Mouse (Mus musculus): ENCODE results near the gene Btg2. TPM values are rescaled to one million over a fixed set of nuclear protein-coding genes. Genes with fewer than 3 reads are reported as not detected.
A peak's percentile ranks its signal among the peaks of the same experiment; 100 is the strongest.

Btg2 gene
- total RNA-seq, 2 experiments from 2014 or later, result 22.4 to 26.7 TPM

DNA sequence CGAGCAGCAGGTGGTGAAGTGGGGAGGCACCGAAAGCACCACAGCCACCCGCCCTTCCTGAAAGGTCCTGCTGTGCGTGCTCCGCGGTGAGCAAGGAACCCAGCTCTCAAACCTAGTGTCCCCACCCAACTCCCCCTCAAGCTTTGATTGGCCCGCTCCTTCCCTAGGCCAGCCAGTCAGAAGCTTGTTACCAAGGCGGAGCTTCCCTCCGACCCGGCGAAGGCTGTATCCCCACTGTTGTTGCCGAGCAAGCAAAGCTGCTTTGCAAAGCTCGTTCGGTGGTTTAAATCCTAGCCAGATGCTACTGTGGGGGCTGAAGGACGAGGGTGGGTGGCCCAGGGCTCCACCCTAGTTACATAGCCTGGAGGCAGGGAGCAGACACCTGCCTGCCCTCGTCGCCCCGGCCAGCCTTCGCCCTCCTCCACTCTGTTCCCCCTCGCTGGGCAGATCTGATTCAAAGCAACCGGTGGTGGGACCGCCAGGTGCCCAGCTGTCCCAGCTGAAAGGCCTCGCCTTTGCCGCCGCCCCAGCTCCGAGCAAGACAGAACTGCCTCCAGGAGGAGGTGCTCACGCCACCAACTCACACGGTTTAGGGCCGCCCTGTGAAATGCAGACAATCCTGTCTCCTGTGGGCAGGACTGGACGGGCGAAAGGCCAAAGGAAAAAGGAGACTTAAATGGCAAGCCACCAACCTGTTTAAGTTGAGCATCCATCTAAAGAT is 17.9 kb downstream of the Btg2 start:
- peak; percentile 64 to 85 for DNase-seq (ENCODE audit: low spot score in 2 of 2)

DNA sequence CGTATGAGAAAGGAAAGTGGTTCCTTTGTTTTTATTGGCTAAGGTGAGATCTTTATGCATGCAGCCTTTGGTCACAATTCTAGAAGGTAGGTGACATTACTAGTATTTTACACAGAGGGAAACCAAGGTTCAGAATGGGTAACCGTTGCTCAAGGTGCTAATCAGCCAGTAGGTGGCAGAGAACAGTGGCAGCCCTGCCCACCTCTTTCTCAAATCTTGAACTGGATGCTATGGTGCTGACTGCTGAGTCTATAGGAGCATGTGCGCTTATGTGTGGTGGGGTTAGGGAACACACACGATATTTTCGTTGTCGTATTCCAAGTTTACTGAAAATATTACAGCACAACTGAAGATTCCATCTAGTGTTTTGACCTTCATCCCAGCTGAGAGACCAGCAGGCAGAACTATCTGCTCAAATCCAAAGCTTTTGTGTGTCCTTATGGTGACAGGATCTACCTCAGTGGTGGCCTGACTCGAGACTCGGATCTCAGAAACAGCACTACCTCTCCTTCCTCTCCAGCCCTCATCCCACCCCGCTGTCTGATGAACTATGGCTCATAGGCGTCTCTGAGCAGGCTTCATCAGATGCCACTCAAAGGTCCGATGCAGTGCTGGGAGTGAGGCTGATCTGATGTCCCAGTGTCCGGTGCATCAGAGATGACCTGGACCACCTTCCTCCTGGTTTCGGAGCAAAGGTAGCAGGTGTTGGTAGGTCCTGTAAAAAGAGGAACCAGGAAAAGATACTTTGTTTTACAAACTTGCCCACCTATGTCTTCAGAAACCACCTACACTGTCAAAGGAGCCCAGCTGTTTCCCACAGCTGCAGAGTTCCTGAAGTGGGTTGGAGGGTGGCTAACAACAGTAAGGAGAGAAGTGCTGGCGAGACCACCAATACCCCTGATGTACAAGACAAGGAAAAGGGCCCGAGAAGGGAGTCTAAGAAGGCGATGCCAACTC is 18.9 kb downstream of the Btg2 start:
- no peak for DNase-seq (ENCODE audit: low spot score in 2 of 2)

DNA sequence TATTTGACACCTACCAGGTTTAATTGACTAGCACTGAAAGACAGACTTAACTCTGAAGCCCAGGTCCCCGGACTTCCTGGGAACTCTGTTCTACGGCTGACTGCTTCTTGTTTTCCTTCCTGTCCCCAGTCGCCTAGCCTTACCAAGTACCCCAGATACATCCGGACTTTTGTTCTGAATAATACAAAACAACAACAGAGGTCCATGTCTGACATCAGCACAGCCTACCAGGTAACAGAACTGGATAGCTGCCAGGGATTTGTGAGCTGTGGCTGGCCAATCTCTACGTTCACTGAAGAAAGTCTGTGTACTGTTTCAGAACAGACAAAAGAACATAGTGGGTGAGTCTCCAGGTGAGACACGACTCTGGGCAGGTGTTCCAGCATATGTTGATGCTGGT is 20.1 kb downstream of the Btg2 start:
- no peak for DNase-seq (ENCODE audit: low spot score in 2 of 2)

DNA sequence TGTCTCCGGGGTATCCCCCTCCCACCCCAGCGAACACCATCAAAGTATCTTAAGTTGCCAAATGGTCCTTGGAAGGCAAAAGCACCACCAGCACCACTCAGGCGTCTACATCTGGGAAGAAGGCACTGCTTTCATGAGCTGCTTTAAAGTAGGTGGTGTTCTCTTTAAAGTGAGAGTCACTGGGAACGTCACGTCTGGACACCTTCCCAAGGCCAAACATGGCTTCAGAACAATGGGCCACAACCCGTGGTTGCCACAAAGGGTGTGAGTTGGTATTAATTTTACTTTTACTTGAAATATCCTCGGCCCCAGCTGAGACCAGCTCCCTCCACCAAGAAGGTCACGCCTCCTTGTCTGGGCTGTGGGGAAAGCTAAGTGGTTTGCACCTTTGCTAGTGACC is 21.2 kb downstream of the Btg2 start:
- no peak for DNase-seq (ENCODE audit: low spot score in 2 of 2)

DNA sequence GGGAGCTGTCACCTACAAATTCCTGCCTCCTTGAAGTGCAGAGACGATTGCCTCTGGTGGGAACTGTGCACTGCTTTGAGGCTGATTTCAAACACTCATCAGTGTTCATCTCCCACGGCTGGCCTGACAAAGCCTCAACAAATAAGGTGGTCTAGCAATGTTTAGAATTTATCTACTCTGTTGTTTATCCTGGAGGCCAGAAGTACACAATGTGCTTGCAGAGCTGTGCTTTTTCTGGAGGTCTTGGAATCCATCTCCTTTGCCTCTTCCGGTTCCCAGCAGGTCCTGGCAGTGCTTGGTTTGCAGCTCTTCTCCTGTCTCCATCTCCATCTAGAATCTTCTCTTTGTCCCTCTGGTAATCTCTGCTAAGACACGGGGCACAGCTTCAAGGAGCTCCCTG is 22.6 kb downstream of the Btg2 start:
- DNase-seq (ENCODE audit: low spot score in 2 of 2), result no peak

DNA sequence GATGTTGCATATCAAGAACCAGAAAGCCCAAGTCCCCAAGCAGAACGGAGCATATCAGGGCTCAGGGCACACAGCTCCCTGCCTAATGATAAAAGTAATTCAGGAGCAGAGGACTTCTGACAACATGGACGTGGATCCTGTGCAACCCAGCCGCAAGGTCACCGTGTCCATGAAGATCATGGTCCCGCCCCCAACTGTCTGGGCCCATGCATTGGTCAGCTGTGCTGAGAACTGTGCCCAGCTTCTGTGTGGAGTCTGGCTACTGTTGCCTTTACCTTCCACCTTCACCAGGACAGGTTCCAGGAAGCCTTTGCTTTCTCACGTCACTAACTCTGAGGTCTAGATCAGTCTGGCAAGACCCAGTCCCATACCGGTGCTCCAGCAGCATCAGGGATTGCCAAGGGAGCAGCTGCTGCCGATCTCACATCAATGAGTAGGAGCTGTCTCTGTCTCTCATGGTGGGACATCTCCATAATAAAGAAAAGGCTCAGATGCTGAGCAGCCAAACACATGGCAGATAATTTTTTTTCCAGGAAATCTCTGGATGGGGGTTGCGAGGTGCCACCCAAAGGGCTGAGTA is 23.2 kb downstream of the Btg2 start:
- DNase-seq (ENCODE audit: low spot score in 2 of 2), result no peak

DNA sequence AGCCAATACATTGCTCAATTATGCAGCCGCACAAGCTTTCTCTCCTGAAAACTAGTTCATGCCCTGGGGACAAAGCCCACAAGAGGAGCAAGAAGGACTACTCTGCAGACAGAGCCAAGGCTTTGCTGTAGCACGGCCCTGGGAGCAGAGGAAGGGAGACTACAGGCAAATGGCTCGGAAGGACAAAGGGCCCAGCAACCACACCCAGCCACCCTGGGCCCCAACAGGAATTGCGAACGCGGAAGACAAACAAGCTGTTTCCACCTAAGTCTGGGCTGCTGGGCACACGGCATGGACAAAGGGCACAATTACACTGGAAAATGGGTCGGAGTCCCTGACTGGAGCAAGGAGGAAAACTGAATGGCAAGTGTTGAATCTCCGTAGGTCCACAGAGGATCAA is 23.9 kb downstream of the Btg2 start:
- no peak for DNase-seq (ENCODE audit: low spot score in 2 of 2)

- DNase-seq (ENCODE audit: low spot score in 2 of 2), result peak; percentile 70 to 80
Observed at GRCm38 (mm10) chr1:134053207-134053606, 25.7 kb downstream of the Btg2 start.

DNA sequence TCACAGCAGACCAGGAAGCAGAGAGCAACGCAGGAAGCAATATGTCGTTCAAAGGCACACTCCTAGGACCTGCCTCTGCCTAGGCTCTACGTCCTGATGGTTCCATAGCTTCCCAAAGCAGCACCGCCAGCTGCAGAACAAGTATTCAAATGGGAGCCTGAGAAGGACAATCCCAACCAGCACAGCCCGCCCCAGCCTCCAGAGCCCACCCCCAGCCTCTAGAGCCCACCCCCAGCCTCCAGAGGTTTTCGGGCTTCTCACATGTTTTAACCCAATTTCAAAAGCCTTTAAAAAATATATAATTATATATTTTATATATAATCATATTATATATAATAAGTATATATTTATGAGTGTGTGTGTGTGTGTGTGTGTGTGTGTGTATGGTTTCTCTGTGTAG is 29.4 kb downstream of the Btg2 start:
- DNase-seq (ENCODE audit: low spot score in 2 of 2), result no peak

GRCm38 (mm10) chr1:134048759-134049158 is 30.2 kb downstream of the Btg2 start:
- DNase-seq (ENCODE audit: low spot score in 2 of 2), result peak; percentile 50 to 70

DNA sequence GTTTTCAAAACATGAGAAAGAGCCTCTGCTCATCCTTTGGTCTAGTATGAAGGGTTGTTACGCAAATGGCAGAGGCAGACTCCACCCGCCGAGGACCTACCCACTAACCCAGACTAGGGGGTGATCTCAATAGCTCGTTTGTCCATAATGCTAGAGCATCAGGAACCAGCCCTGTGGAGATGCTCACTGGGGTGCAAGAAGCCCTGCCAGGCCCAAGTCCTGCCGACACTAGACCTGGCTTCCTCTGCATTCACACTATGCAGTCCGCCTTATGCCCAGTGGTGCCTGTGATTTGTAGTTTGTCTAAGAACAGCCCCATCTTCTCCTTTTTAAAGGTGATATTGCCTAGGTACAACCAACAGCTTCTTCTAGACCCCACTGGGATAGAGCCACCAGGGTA is 31.5 kb downstream of the Btg2 start:
- DNase-seq (ENCODE audit: low spot score in 2 of 2), result no peak

DNA sequence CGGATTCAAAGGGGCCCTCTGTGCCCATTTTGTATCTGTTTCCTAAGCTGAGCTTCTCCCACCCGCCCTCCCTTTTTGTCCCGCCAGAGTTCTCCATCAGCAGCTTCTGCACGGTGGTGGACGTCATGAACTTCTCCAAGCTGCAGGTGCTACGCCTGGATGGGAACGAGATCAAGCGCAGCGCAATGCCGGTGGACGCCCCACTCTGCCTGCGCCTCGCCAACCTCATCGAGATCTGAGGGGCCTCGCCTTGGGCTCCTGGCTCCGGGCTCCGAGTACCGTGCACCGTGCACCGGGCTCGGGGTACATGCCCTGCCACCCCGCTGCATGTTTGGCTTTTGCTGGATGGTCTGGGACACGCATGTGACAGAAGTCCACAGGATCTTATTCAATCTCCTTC is 32.5 kb downstream of the Btg2 start:
- no peak for DNase-seq (ENCODE audit: low spot score in 2 of 2)

GRCm38 (mm10) chr1:134045971-134046370 is 32.9 kb downstream of the Btg2 start:
- DNase-seq (ENCODE audit: low spot score in 2 of 2), result peak; percentile 64 to 74

- DNase-seq (ENCODE audit: low spot score in 2 of 2), result no peak
Observed at GRCm38 (mm10) chr1:134044805-134045204, 34.1 kb downstream of the Btg2 start.

DNA sequence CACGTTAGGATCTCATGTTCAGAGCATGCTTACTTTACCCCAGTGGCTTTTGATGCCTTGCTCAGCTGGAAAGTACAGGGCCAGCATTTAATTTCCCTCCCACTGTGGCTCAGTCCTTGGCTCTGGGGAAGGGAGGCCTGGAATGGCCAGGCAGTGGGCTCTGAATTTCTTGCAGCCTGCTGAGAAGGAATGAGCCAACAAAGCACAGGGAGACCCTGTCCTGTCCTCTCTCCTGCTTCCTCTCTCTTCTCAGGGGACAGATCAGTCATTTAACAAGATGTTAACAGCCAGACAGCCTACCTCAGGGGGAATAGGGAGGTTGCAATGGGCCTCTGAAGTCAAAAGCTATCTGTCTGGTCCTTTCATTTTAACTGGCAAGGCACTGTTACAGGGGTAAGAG is 36.6 kb downstream of the Btg2 start:
- no peak for DNase-seq (ENCODE audit: low spot score in 2 of 2)

DNA sequence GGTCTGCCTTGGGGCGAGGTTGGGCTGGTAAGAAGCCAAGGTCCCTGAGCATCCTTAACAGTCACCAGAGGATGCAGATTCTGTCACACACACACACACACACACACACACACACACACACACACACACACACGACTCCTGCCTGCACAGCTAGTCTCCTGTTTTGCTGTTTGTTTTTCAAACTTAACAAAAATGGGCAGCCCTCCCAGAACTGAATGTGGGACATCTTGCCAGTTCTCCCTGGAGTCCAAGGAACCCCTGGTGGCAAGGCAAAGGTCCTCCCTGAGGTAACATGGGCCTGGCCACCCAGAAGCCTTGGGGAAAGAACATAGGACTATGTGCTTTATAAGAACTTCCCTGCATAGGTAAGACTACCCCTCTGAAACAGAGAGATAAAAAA is 37.0 kb downstream of the Btg2 start:
- no peak for DNase-seq (ENCODE audit: low spot score in 2 of 2)

GRCm38 (mm10) chr1:134039361-134039760 is 39.6 kb downstream of the Btg2 start:
- DNase-seq (ENCODE audit: low spot score in 2 of 2), result no peak

DNA sequence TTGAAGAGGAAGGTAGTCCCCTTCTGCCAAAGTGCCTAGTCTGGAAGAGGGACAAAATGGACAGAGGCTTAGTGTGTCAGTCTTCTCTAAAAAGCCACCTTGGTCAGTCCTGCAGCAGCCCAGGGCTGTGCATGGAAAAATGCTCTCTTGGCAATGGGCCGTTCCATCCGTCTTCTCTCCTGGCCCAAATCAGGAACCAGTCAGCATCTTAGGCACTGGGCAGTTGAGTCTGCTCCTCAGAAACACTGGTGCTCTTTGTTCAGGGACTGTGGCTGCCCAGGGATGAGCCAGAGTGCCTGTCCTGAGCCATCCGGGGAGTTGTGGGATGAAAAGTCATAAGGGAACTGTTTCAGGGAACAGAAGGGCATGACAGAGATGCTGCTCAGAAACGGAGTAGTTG is 40.6 kb downstream of the Btg2 start:
- DNase-seq (ENCODE audit: low spot score in 2 of 2), result no peak

GRCm38 (mm10) chr1:134037172-134037571 is 41.7 kb downstream of the Btg2 start, which contains the start of gene Fmod:
Fmod (plus strand) TSS chr1:134037254.
- DNase-seq (ENCODE audit: low spot score in 2 of 2), result no peak

DNA sequence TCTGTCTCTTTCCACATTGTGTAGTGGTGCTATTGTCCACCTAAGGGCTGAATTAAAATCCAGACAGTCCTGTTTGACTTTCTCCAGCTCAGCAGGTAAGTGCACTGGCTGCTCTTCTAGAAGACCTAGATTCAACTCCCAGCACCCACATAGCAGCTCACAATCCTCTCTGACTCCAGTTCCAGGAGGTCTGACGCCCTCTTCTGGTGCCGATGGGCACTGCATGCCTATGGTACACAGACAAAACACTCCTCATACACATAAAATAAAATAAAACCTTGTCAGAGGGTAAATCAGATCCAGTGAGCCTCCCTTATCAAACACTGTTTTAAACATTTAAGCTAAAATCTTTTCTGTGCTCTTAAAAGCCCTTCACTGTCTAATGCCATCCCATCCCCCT is 42.4 kb downstream of the Btg2 start:
- no peak for DNase-seq (ENCODE audit: low spot score in 2 of 2)

- no peak for DNase-seq (ENCODE audit: low spot score in 2 of 2)
Observed at GRCm38 (mm10) chr1:134028161-134028846, 50.6 kb downstream of the Btg2 start.
